Mouse (Mus musculus): ENCODE data around the gene Coa3. TPM values are rescaled to one million over a fixed set of nuclear protein-coding genes. Genes with fewer than 3 reads are reported as not detected.

Coa3 gene
- polyA plus RNA-seq, 1 experiment from 2014 or later = 250 TPM

- Histone ChIP-seq H3K4me3 (replicated peaks) (peak overlapping the region; percentile 80), H3K4me1 (replicated peaks) (peaks cover 23% of the 10 kb centered on the region), H3K36me3 (no peaks in the 10 kb centered on the region; the same call in 1 of the 2 replicates), H3K27me3 (replicated peaks) (no peaks in the 10 kb centered on the region), H3K4me2 (replicated peaks) (peak overlapping the region; percentile 78), H3K9me3 (no peaks in the 10 kb centered on the region), H3K9ac (peak overlapping the region; percentile 80), H3K27ac (peak overlapping the region; percentile 83)
- peak; percentile 73 for ATAC-seq
- WGBS = 49% methylated on average over 12 of the region's 12 CpGs
Observed at GRCm38 (mm10) chr11:101277381-101278222, 1.3 kb downstream of the Coa3 start.

GRCm38 (mm10) chr11:101276319-101277070 lies 2.4 kb downstream of the Coa3 start:
- Histone ChIP-seq H3K4me2 (replicated peaks) (peak overlapping the region; percentile 78), H3K4me1 (replicated peaks) (peaks cover 23% of the 10 kb centered on the region), H3K27me3 (replicated peaks) (no peaks in the 10 kb centered on the region), H3K36me3 (no peaks in the 10 kb centered on the region; the same call in 1 of the 2 replicates), H3K27ac (0 out of 2 replicates have a peak overlapping the region, but pooled peaks have one; percentile 11), H3K4me3 (replicated peaks) (no peak overlapping the region; the same call in 1 of the 2 replicates), H3K9ac (peak overlapping the region; percentile 2; the same call in 1 of the 2 replicates), H3K9me3 (no peaks in the 10 kb centered on the region)
- no peak for ATAC-seq
- 37% methylated on average over 27 of the region's 27 CpGs for WGBS

DNA sequence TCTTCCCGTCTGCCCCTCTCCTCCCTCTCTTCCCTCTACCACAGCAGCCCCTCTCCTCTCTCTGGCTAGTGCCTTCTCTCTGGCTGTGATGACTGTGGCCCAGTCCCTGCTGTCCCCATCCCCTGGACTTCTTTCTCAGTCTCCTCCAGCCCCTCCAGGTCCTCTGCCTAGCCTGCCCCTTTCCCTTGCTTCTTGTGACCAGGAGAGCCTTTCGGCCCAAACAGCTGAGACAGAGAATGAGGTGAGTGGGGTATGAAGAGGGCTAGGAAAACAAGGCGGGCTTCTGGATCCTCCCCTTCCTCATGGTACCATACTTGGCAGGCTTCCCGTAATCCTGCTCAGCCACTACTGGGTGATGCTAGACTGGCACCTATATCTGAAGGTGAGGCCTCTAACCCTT lies 3.6 kb downstream of the Coa3 start:
- Histone ChIP-seq H3K4me1 (replicated peaks) (peaks cover 23% of the 10 kb centered on the region), H3K4me3 (replicated peaks) (no peak overlapping the region), H3K36me3 (no peaks in the 10 kb centered on the region; the same call in 1 of the 2 replicates), H3K4me2 (replicated peaks) (no peak overlapping the region), H3K27ac (no peak overlapping the region), H3K9ac (no peak overlapping the region), H3K9me3 (no peaks in the 10 kb centered on the region), H3K27me3 (replicated peaks) (no peaks in the 10 kb centered on the region)
- no peak for ATAC-seq
- 72% methylated on average over 4 of the region's 4 CpGs for WGBS

GRCm38 (mm10) chr11:101272446-101272845 lies 6.5 kb downstream of the Coa3 start:
- Histone ChIP-seq H3K4me1 (replicated peaks) (peaks cover 12% of the 10 kb centered on the region), H3K4me3 (replicated peaks) (no peak overlapping the region), H3K9ac (no peak overlapping the region), H3K27ac (no peak overlapping the region), H3K9me3 (no peaks in the 10 kb centered on the region), H3K27me3 (replicated peaks) (no peaks in the 10 kb centered on the region), H3K36me3 (no peaks in the 10 kb centered on the region; the same call in 1 of the 2 replicates), H3K4me2 (replicated peaks) (no peak overlapping the region)
- WGBS = 89% methylated on average over 3 of the region's 3 CpGs
- ATAC-seq = no peak

GRCm38 (mm10) chr11:101269577-101270116 lies 9.3 kb downstream of the Coa3 start:
- H3K27ac ChIP-seq = no peak overlapping the region
- 14% methylated on average over 10 of the region's 10 CpGs for WGBS
- H3K9me3 ChIP-seq = no peaks in the 10 kb centered on the region
- H3K4me1 ChIP-seq (replicated peaks) = peaks cover 6% of the 10 kb centered on the region; the same call in 1 of the 2 replicates
- ATAC-seq = peak; percentile 75
- H3K27me3 ChIP-seq (replicated peaks) = no peaks in the 10 kb centered on the region; the same call in 1 of the 2 replicates
- H3K36me3 ChIP-seq = no peaks in the 10 kb centered on the region; the same call in 1 of the 2 replicates
- H3K4me2 ChIP-seq (replicated peaks) = peak overlapping the region; percentile 6; the same call in 1 of the 2 replicates
- no peak overlapping the region for H3K4me3 ChIP-seq (replicated peaks)
- H3K9ac ChIP-seq = no peak overlapping the region

DNA sequence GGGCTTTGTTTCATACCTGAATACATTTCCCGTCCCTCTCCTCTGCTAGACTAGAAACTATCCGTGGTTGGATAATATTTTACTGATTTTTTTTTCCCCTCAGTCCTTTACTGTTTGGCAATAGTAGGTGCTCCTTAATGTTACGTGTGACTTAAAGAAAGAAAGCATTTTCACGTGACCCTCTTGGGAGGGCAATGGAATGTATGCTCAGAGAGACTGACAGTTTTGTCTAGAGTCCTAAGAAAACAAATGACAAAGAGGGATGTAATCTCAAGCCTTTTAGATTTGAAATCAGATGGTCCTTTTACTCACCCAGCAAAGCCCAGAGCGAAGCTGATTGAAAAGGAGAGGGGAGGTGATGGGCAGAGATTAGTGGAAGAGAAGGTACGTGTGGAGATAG lies 13.0 kb downstream of the Coa3 start:
- WGBS = 60% methylated on average over 6 of the region's 6 CpGs
- Histone ChIP-seq H3K27me3 (replicated peaks) (peaks cover 7% of the 10 kb centered on the region; the same call in 1 of the 2 replicates), H3K9me3 (no peaks in the 10 kb centered on the region), H3K27ac (no peak overlapping the region), H3K4me3 (replicated peaks) (no peak overlapping the region), H3K36me3 (no peaks in the 10 kb centered on the region), H3K4me2 (replicated peaks) (no peak overlapping the region), H3K9ac (no peak overlapping the region), H3K4me1 (replicated peaks) (peaks cover 24% of the 10 kb centered on the region)
- ATAC-seq = no peak

- peak overlapping the region; percentile 12 for H3K4me3 ChIP-seq (replicated peaks)
- no peaks in the 10 kb centered on the region for H3K36me3 ChIP-seq
- WGBS = 24% methylated on average over 31 of the region's 31 CpGs
- H3K27me3 ChIP-seq (replicated peaks) = peaks cover 7% of the 10 kb centered on the region; the same call in 1 of the 2 replicates
- ATAC-seq = no peak
- H3K9ac ChIP-seq = 0 out of 2 replicates have a peak overlapping the region, but pooled peaks have one; percentile 23
- no peak overlapping the region for H3K27ac ChIP-seq
- peaks cover 28% of the 10 kb centered on the region for H3K4me1 ChIP-seq (replicated peaks)
- H3K9me3 ChIP-seq = no peaks in the 10 kb centered on the region
- H3K4me2 ChIP-seq (replicated peaks) = peak overlapping the region; percentile 52
Observed at GRCm38 (mm10) chr11:101264954-101265471, 13.9 kb downstream of the Coa3 start.

DNA sequence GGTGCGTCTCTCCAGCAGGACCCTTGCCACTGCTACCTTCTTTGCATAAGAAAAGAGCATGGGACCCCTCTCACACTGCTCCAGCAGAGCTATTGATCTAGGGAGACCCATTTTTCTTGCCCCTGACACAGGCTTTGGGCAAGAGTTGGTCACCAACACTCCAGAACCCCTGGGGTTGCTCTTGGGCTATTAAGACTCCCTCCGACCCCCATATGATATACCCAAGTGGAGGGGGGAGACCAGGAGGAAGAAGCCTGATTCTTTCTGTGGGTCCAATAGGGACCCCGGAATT lies 15.0 kb downstream of the Coa3 start:
- Histone ChIP-seq H3K4me3 (replicated peaks) (no peak overlapping the region), H3K4me1 (replicated peaks) (peaks cover 38% of the 10 kb centered on the region), H3K36me3 (no peaks in the 10 kb centered on the region), H3K9me3 (no peaks in the 10 kb centered on the region), H3K27me3 (replicated peaks) (peaks cover 7% of the 10 kb centered on the region; the same call in 1 of the 2 replicates), H3K4me2 (replicated peaks) (no peak overlapping the region), H3K9ac (no peak overlapping the region), H3K27ac (no peak overlapping the region)
- 51% methylated on average over 3 of the region's 3 CpGs for WGBS
- ATAC-seq = no peak

GRCm38 (mm10) chr11:101263138-101263988 lies 15.6 kb downstream of the Coa3 start:
- H3K27ac ChIP-seq = no peak overlapping the region
- H3K4me1 ChIP-seq (replicated peaks) = peaks cover 44% of the 10 kb centered on the region
- H3K9ac ChIP-seq = no peak overlapping the region
- H3K36me3 ChIP-seq = peaks cover 1% of the 10 kb centered on the region; the same call in 1 of the 2 replicates
- peaks cover 7% of the 10 kb centered on the region; the same call in 1 of the 2 replicates for H3K27me3 ChIP-seq (replicated peaks)
- no peak overlapping the region for H3K4me3 ChIP-seq (replicated peaks)
- no peaks in the 10 kb centered on the region for H3K9me3 ChIP-seq
- H3K4me2 ChIP-seq (replicated peaks) = peak overlapping the region; percentile 97; the same call in 1 of the 2 replicates
- no peak for ATAC-seq
- WGBS = 31% methylated on average over 32 of the region's 32 CpGs

GRCm38 (mm10) chr11:101262272-101262967 lies 16.5 kb downstream of the Coa3 start:
- H3K27ac ChIP-seq = no peak overlapping the region
- WGBS = 8% methylated on average over 24 of the region's 24 CpGs
- H3K27me3 ChIP-seq (replicated peaks) = peaks cover 7% of the 10 kb centered on the region; the same call in 1 of the 2 replicates
- peak overlapping the region; percentile 23 for H3K9ac ChIP-seq
- peak overlapping the region; percentile 72 for H3K4me3 ChIP-seq (replicated peaks)
- peaks cover 6% of the 10 kb centered on the region; the same call in 1 of the 2 replicates for H3K36me3 ChIP-seq
- ATAC-seq = no peak
- peak overlapping the region; percentile 97 for H3K4me2 ChIP-seq (replicated peaks)
- peaks cover 49% of the 10 kb centered on the region for H3K4me1 ChIP-seq (replicated peaks)
- H3K9me3 ChIP-seq = no peaks in the 10 kb centered on the region

All from intestine, embryonic 15.5 days (tissue).